Mouse (Mus musculus) stomach, postnatal 0 days (tissue): ENCODE measurements around the gene Olfr535. TPM values are rescaled to one million over a fixed set of nuclear protein-coding genes. Genes with fewer than 3 reads are reported as not detected.
"Not testable (repeated sequence)": the region's sequence is repeated elsewhere in the genome, so short reads cannot be mapped to it uniquely, and the experiment has no call there.

Experiments used
- ATAC-seq: fragments of 200-750 bp; cut with Nextera tagmentation; 2 replicates; pipeline ENCODE4 v1.8.0; 2017; ENCODE audit not compliant: low FRiP score, low TSS enrichment
- DNase-seq: peaks from one replicate; pipeline ENCODE4 v3.0.0-alpha.2; 2016; ENCODE audit warnings: low spot score
- H3K27ac ChIP-seq: fragments of 300-500 bp; sonication (generic); replicated peaks from 2 replicates; pipeline ENCODE4 v1.5.1; 2014; ENCODE audit warnings: mild to moderate bottlenecking, control low read depth
- H3K27me3 ChIP-seq: fragments of 300-500 bp; sonication (generic); 2 replicates; pipeline ENCODE4 v1.6.1; 2014; ENCODE audit warnings: low read length; ENCODE audit not compliant: control insufficient read depth, insufficient read depth
- H3K36me3 ChIP-seq: fragments of 300-500 bp; sonication (generic); 2 replicates; pipeline ENCODE4 v1.6.1; 2014; ENCODE audit warnings: low read length, mixed read lengths; ENCODE audit not compliant: control insufficient read depth, insufficient read depth
- H3K4me1 ChIP-seq: fragments of 300-500 bp; sonication (generic); replicated peaks from 2 replicates; pipeline ENCODE4 v1.6.1; 2014; ENCODE audit warnings: antibody characterized with exemption; ENCODE audit not compliant: control insufficient read depth, insufficient read depth
- H3K4me2 ChIP-seq: fragments of 300-500 bp; sonication (generic); replicated peaks from 2 replicates; pipeline ENCODE4 v1.6.1; 2014; ENCODE audit warnings: low read depth, mild to moderate bottlenecking, control low read depth, moderate library complexity
- H3K4me3 ChIP-seq: fragments of 300-500 bp; sonication (generic); 2 replicates; pipeline ENCODE4 v1.5.1; 2014; ENCODE audit warnings: low read depth, low read length, control low read depth
- H3K9ac ChIP-seq: fragments of 300-500 bp; sonication (generic); 2 replicates; pipeline ENCODE4 v1.6.1; 2014; ENCODE audit warnings: mild to moderate bottlenecking, low read length, control low read depth, mixed read lengths
- H3K9me3 ChIP-seq: fragments of 300-500 bp; sonication (generic); 2 replicates; pipeline ENCODE4 v1.6.1; 2016; ENCODE audit warnings: low read length; ENCODE audit not compliant: control insufficient read depth
- CTCF ChIP-seq: IDR thresholded peaks from 2 replicates; pipeline ENCODE4 v1.5.1; 2016; ENCODE audit warnings: antibody characterized with exemption, low read depth, mild to moderate bottlenecking, moderate library complexity
- EP300 ChIP-seq: optimal IDR thresholded peaks from 2 replicates; pipeline ENCODE3; 2016; ENCODE audit warnings: antibody characterized with exemption
- WGBS: fragments of 180-500 bp; shearing (Covaris S2); extraction: QIAGEN DNeasy Blood & Tissue Kit; methylation state at CpG from one replicate; pipeline ENCODE4 v1.1.7; 2014; 5-methylcytosine and 5-hydroxymethylcytosine counted together
- polyA plus RNA-seq: library from polyadenylated mRNA; unstranded; fragments of >200 nt; fragmentation: Nextera tagmentation; extraction: Ambion mirVana; gene quantifications from 2 replicates; pipeline ENCODE4 v1.2.1, GENCODE M21; 2015

Gene Olfr535
- not detected in 2 replicates for polyA plus RNA-seq

DNA sequence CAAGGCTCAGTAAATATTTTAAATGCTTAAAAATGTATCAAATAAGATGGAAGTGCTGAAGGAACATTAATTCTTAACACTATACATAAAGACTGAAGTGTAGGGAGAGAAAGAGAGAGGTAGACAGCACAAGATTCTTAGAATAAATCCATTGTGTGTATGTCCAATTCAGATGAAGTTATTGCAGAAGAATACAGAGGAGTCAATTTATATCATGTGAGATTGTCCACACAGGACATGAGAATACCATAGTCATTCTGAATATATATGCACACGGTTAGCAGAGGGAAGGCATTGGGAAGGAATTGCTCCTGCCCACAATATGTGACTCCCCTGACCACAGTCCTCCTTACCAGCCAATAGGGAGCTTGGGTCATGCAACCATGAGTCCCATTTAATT, at the start of gene Olfr535:
Gene Olfr535 (plus strand): TSS at position 301 of the 400 bp plus-strand sequence.
- H3K4me3 ChIP-seq = no peak within 1 kb of the TSS
- no peaks in the 10 kb centered on the region for H3K36me3 ChIP-seq
- ATAC-seq (no peak), DNase-seq (no peak)
- no peaks in the 10 kb centered on the region for H3K4me1 ChIP-seq
- no peak within 1 kb of the TSS for H3K9ac ChIP-seq
- H3K27me3 ChIP-seq = no peaks in the 10 kb centered on the region
- WGBS = 76% methylated on average over 1 of the region's 1 CpGs
- TF ChIP-seq CTCF (no peak), EP300 (no peak)
- H3K27ac ChIP-seq = no peak within 1 kb of the TSS
- no peaks in the 10 kb centered on the region for H3K9me3 ChIP-seq
- no peak within 1 kb of the TSS for H3K4me2 ChIP-seq

DNA sequence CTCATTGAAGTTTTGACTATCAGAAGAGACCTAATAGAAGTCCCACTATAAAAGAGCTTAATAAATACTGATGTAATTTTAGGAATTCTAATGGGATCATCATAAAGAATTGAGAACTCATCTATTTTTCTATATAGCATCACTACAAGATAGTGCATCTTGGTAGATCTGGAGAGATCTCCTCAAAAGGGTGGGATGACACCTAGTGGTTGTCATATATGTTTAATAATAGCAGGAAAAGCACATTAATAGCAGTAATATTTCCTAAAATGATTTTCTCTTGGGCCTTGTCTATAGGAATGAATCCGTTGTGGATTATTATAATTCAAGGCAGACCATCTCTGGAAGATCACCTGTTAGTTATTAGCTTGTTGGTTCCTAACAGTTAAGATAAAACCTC, 40.9 kb upstream of the Olfr535 start:
- no peak for DNase-seq
- H3K27ac ChIP-seq = no peak overlapping the region
- H3K4me1 ChIP-seq = no peaks in the 10 kb centered on the region
- no peak overlapping the region for H3K9ac ChIP-seq
- no peaks in the 10 kb centered on the region for H3K27me3 ChIP-seq
- 78% methylated on average over 1 of the region's 1 CpGs for WGBS
- H3K4me2 ChIP-seq = no peak overlapping the region
- no peak for TF ChIP-seq EP300
- no peak for TF ChIP-seq CTCF
- no peaks in the 10 kb centered on the region for H3K36me3 ChIP-seq
- no peak overlapping the region for H3K4me3 ChIP-seq
- H3K9me3 ChIP-seq = no peaks in the 10 kb centered on the region
- no peak for ATAC-seq

DNA sequence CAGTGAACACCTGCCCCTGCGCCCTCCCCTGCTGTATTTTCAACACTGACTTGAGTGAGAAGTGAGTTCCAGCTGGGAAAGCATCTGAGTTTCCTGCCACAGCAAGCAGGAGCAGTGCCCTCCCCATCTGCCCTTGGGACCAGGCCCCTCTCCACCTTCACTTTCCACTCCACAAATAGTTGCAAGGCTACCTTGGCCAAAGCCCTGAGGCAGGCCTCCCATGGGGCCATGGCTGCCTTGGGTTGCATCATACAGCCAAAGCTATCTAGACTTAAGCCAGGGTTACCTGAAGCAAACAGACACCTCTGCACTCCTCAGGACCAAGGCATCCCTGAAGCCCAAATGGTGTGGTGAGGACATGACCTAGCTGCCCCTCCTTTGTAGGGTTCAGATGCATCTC, 20.9 kb upstream of the Olfr535 start, which contains the start of gene Olfr533:
Gene Olfr533 (plus strand): TSS at position 301 of the 400 bp plus-strand sequence.
- ATAC-seq, H3K36me3 ChIP-seq, H3K27ac ChIP-seq, DNase-seq, H3K4me1 ChIP-seq, H3K9ac ChIP-seq, H3K27me3 ChIP-seq, H3K4me2 ChIP-seq, H3K9me3 ChIP-seq, H3K4me3 ChIP-seq: not testable (repeated sequence)
- 20% methylated on average over 1 of the region's 1 CpGs for WGBS

DNA sequence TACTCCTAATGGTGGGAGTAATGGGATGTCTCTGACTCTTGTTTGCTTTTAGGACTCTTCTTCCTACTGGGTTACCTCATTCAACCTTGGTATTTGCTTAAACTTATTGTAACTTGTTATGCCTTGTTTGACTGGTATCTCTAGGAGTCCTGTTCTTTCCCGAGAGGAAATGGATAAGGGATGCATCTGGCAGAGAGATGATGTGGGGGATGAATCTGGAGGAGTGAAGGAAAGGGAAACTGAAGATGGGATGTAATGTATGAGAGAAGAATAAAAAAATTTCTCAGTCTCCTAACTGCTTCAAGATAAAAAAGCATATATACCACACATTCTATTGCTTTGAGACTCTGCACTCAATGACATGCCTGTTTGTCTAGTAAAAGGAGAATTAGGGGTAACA, 6.1 kb upstream of the Olfr535 start:
- H3K27ac ChIP-seq = no peak overlapping the region
- H3K9me3 ChIP-seq = no peaks in the 10 kb centered on the region
- no peak for DNase-seq
- no peak overlapping the region for H3K4me3 ChIP-seq
- H3K9ac ChIP-seq = no peak overlapping the region
- ATAC-seq = no peak
- no peaks in the 10 kb centered on the region for H3K27me3 ChIP-seq
- no peaks in the 10 kb centered on the region for H3K36me3 ChIP-seq
- 62% methylated on average over 1 of the region's 1 CpGs for WGBS
- no peak overlapping the region for H3K4me2 ChIP-seq
- no peak for TF ChIP-seq CTCF
- no peak for TF ChIP-seq EP300
- no peaks in the 10 kb centered on the region for H3K4me1 ChIP-seq

DNA sequence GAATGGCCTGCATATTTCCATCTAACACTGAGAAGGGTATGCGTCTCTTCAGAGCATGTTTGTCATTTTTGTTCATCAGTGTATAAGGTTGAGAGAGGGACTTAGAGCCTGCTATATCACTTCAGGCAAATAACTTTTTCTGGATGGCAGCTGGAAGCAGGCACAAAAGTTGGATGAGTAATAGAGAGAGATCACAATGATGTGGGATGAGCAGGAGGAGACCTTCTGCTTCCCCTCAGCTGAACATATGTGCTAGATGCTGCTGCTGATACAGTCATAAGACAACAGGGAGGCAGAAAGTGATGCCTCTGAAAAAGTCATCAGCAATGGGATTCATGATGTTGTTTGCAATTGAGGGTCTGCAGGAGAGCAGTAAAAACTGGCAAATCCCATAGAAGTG, 5.3 kb upstream of the Olfr535 start:
- Histone ChIP-seq H3K27me3 (no peaks in the 10 kb centered on the region), H3K9ac (no peak overlapping the region), H3K4me1 (no peaks in the 10 kb centered on the region), H3K4me3 (no peak overlapping the region), H3K4me2 (no peak overlapping the region), H3K27ac (no peak overlapping the region), H3K9me3 (no peaks in the 10 kb centered on the region), H3K36me3 (no peaks in the 10 kb centered on the region)
- TF ChIP-seq EP300 (no peak), CTCF (no peak)
- DNase-seq = no peak
- no peak for ATAC-seq
- WGBS = 83% methylated on average over 1 of the region's 1 CpGs

DNA sequence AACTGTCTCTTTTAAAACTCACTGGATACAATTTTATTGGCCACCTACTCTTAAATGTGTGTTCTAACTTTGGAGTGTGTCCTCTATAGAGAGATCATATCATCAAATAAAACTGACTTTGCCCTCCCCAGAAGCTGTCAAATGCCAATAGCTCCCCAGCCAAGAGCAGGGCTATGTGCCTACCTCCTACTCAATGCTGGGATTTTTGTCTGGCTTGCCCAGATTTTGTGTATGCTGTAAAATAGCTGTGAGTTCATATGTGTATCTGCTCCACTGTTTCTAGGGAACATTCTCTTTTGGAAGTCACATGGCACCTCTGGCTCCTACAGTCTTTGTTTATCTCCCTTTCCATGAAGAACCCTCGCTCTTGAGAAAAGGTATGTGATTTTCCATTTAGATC, 5.0 kb downstream of the Olfr535 start:
- DNase-seq = no peak
- no peaks in the 10 kb centered on the region for H3K9me3 ChIP-seq
- TF ChIP-seq EP300 (no peak), CTCF (no peak)
- H3K4me2 ChIP-seq = no peak overlapping the region
- no peak overlapping the region for H3K27ac ChIP-seq
- H3K27me3 ChIP-seq = no peaks in the 10 kb centered on the region
- ATAC-seq = no peak
- no peak overlapping the region for H3K4me3 ChIP-seq
- no peak overlapping the region for H3K9ac ChIP-seq
- H3K36me3 ChIP-seq = no peaks in the 10 kb centered on the region
- H3K4me1 ChIP-seq = no peaks in the 10 kb centered on the region
- WGBS = 79% methylated on average over 1 of the region's 1 CpGs
